Mouse (Mus musculus) hindbrain, embryonic 16.5 days (tissue): ENCODE measurements around the gene Cyb5b. TPM values are rescaled to one million over a fixed set of nuclear protein-coding genes. Genes with fewer than 3 reads are reported as not detected.

ENCODE experiments used
- ATAC-seq: fragments of 200-750 bp; cut with Nextera tagmentation; 2 replicates; pipeline ENCODE4 v1.8.0; 2017; ENCODE audit warnings: moderate TSS enrichment, moderate library complexity
- H3K27ac ChIP-seq: fragments of 300-500 bp; sonication (generic); 2 replicates; pipeline ENCODE4 v1.5.1; 2014; ENCODE audit warnings: low read depth, mild to moderate bottlenecking, control low read depth, low read length, moderate library complexity
- H3K27me3 ChIP-seq: fragments of 300-500 bp; sonication (generic); replicated peaks from 2 replicates; pipeline ENCODE4 v1.6.1; 2014; ENCODE audit warnings: low read length; ENCODE audit not compliant: control insufficient read depth, insufficient read depth
- H3K36me3 ChIP-seq: fragments of 300-500 bp; sonication (generic); 2 replicates; pipeline ENCODE4 v1.6.1; 2014; ENCODE audit warnings: mild to moderate bottlenecking, low read length, moderate library complexity, mixed read lengths; ENCODE audit not compliant: control insufficient read depth, insufficient read depth
- H3K4me1 ChIP-seq: fragments of 300-500 bp; sonication (generic); 2 replicates; pipeline ENCODE4 v1.6.1; 2014; ENCODE audit warnings: low read depth, low read length; ENCODE audit not compliant: control insufficient read depth, insufficient read depth
- H3K4me2 ChIP-seq: fragments of 300-500 bp; sonication (generic); 2 replicates; pipeline ENCODE4 v1.6.1; 2014; ENCODE audit warnings: mild to moderate bottlenecking, low read length, control low read depth, moderate library complexity
- H3K4me3 ChIP-seq: fragments of 300-500 bp; sonication (generic); 2 replicates; pipeline ENCODE4 v1.5.1; 2014; ENCODE audit warnings: mild to moderate bottlenecking, low read length, control low read depth, moderate library complexity
- H3K9ac ChIP-seq: fragments of 300-500 bp; sonication (generic); 2 replicates; pipeline ENCODE4 v1.6.1; 2014; ENCODE audit warnings: low read depth, mild to moderate bottlenecking, control low read depth, low read length, moderate library complexity
- H3K9me3 ChIP-seq: fragments of 300-500 bp; sonication (generic); 2 replicates; pipeline ENCODE4 v1.6.1; 2014; ENCODE audit warnings: mild to moderate bottlenecking, low read length, moderate library complexity; ENCODE audit not compliant: control insufficient read depth
- WGBS: fragments of 180-500 bp; shearing (Covaris S2); extraction: QIAGEN DNeasy Blood & Tissue Kit; methylation state at CpG from one replicate; pipeline ENCODE4 v1.1.7; 2014; 5-methylcytosine and 5-hydroxymethylcytosine counted together
- polyA plus RNA-seq: library from polyadenylated mRNA; unstranded; fragments of >200 nt; fragmentation: Nextera tagmentation; extraction: Ambion mirVana; gene quantifications from 2 replicates; pipeline ENCODE4 v1.2.1, GENCODE M21; 2015

The Cyb5b gene
- polyA plus RNA-seq, 1 experiment from 2014 or later = 98.8 TPM

GRCm38 (mm10) chr8:107124343-107124742, 26.1 kb upstream of the Cyb5b start:
- no peaks in the 10 kb centered on the region for H3K36me3 ChIP-seq
- H3K27me3 ChIP-seq = no peaks in the 10 kb centered on the region
- peaks cover 3% of the 10 kb centered on the region for H3K4me1 ChIP-seq
- no peak overlapping the region for H3K9ac ChIP-seq
- H3K4me3 ChIP-seq = no peak overlapping the region
- no peak for ATAC-seq
- no peak overlapping the region for H3K27ac ChIP-seq
- 78% methylated on average over 8 of the region's 8 CpGs for WGBS
- H3K4me2 ChIP-seq = no peak overlapping the region
- H3K9me3 ChIP-seq = no peaks in the 10 kb centered on the region

GRCm38 (mm10) chr8:107129171-107130025, 21.0 kb upstream of the Cyb5b start:
- no peak for ATAC-seq
- Histone ChIP-seq H3K4me1 (no peaks in the 10 kb centered on the region; the same call in 1 of the 2 replicates), H3K9me3 (no peaks in the 10 kb centered on the region), H3K4me2 (no peak overlapping the region), H3K4me3 (no peak overlapping the region), H3K27me3 (no peaks in the 10 kb centered on the region), H3K36me3 (no peaks in the 10 kb centered on the region), H3K9ac (no peak overlapping the region), H3K27ac (no peak overlapping the region)
- 42% methylated on average over 8 of the region's 8 CpGs for WGBS

- Histone ChIP-seq H3K4me3 (no peak overlapping the region), H3K9ac (no peak overlapping the region), H3K36me3 (no peaks in the 10 kb centered on the region), H3K9me3 (no peaks in the 10 kb centered on the region), H3K27ac (no peak overlapping the region), H3K4me2 (no peak overlapping the region), H3K27me3 (no peaks in the 10 kb centered on the region), H3K4me1 (no peaks in the 10 kb centered on the region; the same call in 1 of the 2 replicates)
- ATAC-seq = no peak
- WGBS = 75% methylated on average over 6 of the region's 6 CpGs
Observed at GRCm38 (mm10) chr8:107130028-107130427, 20.4 kb upstream of the Cyb5b start.

- Histone ChIP-seq H3K4me2 (no peak overlapping the region), H3K9ac (no peak overlapping the region), H3K4me3 (no peak overlapping the region), H3K4me1 (no peaks in the 10 kb centered on the region; the same call in 1 of the 2 replicates), H3K27ac (no peak overlapping the region), H3K27me3 (no peaks in the 10 kb centered on the region), H3K9me3 (no peaks in the 10 kb centered on the region), H3K36me3 (no peaks in the 10 kb centered on the region)
- 85% methylated on average over 24 of the region's 24 CpGs for WGBS
- no peak for ATAC-seq
Observed at GRCm38 (mm10) chr8:107132581-107133491, 17.6 kb upstream of the Cyb5b start.

- no peak for ATAC-seq
- 53% methylated on average over 6 of the region's 6 CpGs for WGBS
- Histone ChIP-seq H3K4me1 (no peaks in the 10 kb centered on the region; the same call in 1 of the 2 replicates), H3K27ac (no peak overlapping the region), H3K4me3 (no peak overlapping the region), H3K4me2 (no peak overlapping the region), H3K27me3 (no peaks in the 10 kb centered on the region), H3K9me3 (no peaks in the 10 kb centered on the region), H3K36me3 (no peaks in the 10 kb centered on the region), H3K9ac (no peak overlapping the region)
Observed at GRCm38 (mm10) chr8:107133881-107134280, 16.6 kb upstream of the Cyb5b start.

GRCm38 (mm10) chr8:107136003-107136612, 14.3 kb upstream of the Cyb5b start:
- no peak for ATAC-seq
- H3K4me2 ChIP-seq = no peak overlapping the region
- no peak overlapping the region for H3K9ac ChIP-seq
- no peaks in the 10 kb centered on the region for H3K9me3 ChIP-seq
- H3K36me3 ChIP-seq = no peaks in the 10 kb centered on the region
- 23% methylated on average over 8 of the region's 8 CpGs for WGBS
- no peaks in the 10 kb centered on the region for H3K27me3 ChIP-seq
- no peaks in the 10 kb centered on the region for H3K4me1 ChIP-seq
- H3K27ac ChIP-seq = no peak overlapping the region
- H3K4me3 ChIP-seq = no peak overlapping the region

- 76% methylated on average over 6 of the region's 6 CpGs for WGBS
- H3K9ac ChIP-seq = no peak overlapping the region
- no peak overlapping the region for H3K4me3 ChIP-seq
- H3K27ac ChIP-seq = no peak overlapping the region
- H3K27me3 ChIP-seq = no peaks in the 10 kb centered on the region
- H3K4me2 ChIP-seq = no peak overlapping the region
- H3K9me3 ChIP-seq = no peaks in the 10 kb centered on the region
- no peaks in the 10 kb centered on the region for H3K4me1 ChIP-seq
- no peak for ATAC-seq
- H3K36me3 ChIP-seq = no peaks in the 10 kb centered on the region
Observed at GRCm38 (mm10) chr8:107137591-107137990, 12.8 kb upstream of the Cyb5b start.

- Histone ChIP-seq H3K9me3 (no peaks in the 10 kb centered on the region), H3K27me3 (no peaks in the 10 kb centered on the region), H3K4me1 (no peaks in the 10 kb centered on the region), H3K27ac (no peak overlapping the region), H3K9ac (no peak overlapping the region), H3K4me3 (no peak overlapping the region), H3K36me3 (no peaks in the 10 kb centered on the region), H3K4me2 (no peak overlapping the region)
- no peak for ATAC-seq
- 93% methylated on average over 5 of the region's 5 CpGs for WGBS
Observed at GRCm38 (mm10) chr8:107138338-107138737, 12.1 kb upstream of the Cyb5b start.
